Mouse (Mus musculus) stomach, embryonic 14.5 days (tissue): ENCODE data around the gene Ptpdc1. TPM values are rescaled to one million over a fixed set of nuclear protein-coding genes. Genes with fewer than 3 reads are reported as not detected.
A peak's percentile ranks its signal among the peaks of the same experiment; 100 is the strongest.

Source experiments
- ATAC-seq: fragments of 200-750 bp; cut with Nextera tagmentation; 2 replicates; pipeline ENCODE4 v1.8.0; 2017; ENCODE audit warnings: low read depth, moderate TSS enrichment; ENCODE audit not compliant: insufficient number of reproducible peaks, insufficient read depth, low FRiP score
- H3K27ac ChIP-seq: fragments of 300-500 bp; sonication (generic); 2 replicates; pipeline ENCODE4 v1.5.1; 2014; ENCODE audit warnings: mild to moderate bottlenecking, low read length, moderate library complexity, mixed read lengths
- H3K27me3 ChIP-seq: fragments of 300-500 bp; sonication (generic); 2 replicates; pipeline ENCODE4 v1.6.1; 2014; ENCODE audit warnings: low read length, control low read depth, mixed read lengths; ENCODE audit not compliant: control insufficient read depth, insufficient read depth
- H3K36me3 ChIP-seq: fragments of 300-500 bp; sonication (generic); 2 replicates; pipeline ENCODE4 v1.6.1; 2014; ENCODE audit warnings: mild to moderate bottlenecking, control low read depth, low read length, moderate library complexity, mixed read lengths; ENCODE audit not compliant: control insufficient read depth, insufficient read depth
- H3K4me1 ChIP-seq: fragments of 300-500 bp; sonication (generic); 2 replicates; pipeline ENCODE4 v1.6.1; 2014; ENCODE audit warnings: low read length, control low read depth, mixed read lengths; ENCODE audit not compliant: control insufficient read depth, insufficient read depth
- H3K4me2 ChIP-seq: fragments of 300-500 bp; sonication (generic); replicated peaks from 2 replicates; pipeline ENCODE4 v1.6.1; 2014; ENCODE audit warnings: low read depth, low read length, control low read depth
- H3K4me3 ChIP-seq: fragments of 300-500 bp; sonication (generic); 2 replicates; pipeline ENCODE4 v1.5.1; 2014; ENCODE audit warnings: low read depth, low read length, control low read depth
- H3K9ac ChIP-seq: fragments of 300-500 bp; sonication (generic); replicated peaks from 2 replicates; pipeline ENCODE4 v1.6.1; 2014; ENCODE audit warnings: low read depth, mild to moderate bottlenecking, control low read depth, low read length, moderate library complexity, mixed read lengths
- H3K9me3 ChIP-seq: fragments of 300-500 bp; sonication (generic); 2 replicates; pipeline ENCODE4 v1.6.1; 2016; ENCODE audit warnings: low read depth, low read length, control low read depth; ENCODE audit not compliant: control insufficient read depth
- WGBS: fragments of 180-500 bp; shearing (Covaris S2); extraction: QIAGEN DNeasy Blood & Tissue Kit; methylation state at CpG from one replicate; pipeline ENCODE4 v1.1.7; 2014; 5-methylcytosine and 5-hydroxymethylcytosine counted together
- polyA plus RNA-seq: library from polyadenylated mRNA; unstranded; fragments of >200 nt; fragmentation: Nextera tagmentation; extraction: Ambion mirVana; gene quantifications from 2 replicates; pipeline ENCODE4 v1.2.1, GENCODE M21; 2014

The Ptpdc1 gene
- polyA plus RNA-seq, 1 experiment from 2014 or later, result 15.1 TPM

- Histone ChIP-seq H3K27ac (no peak overlapping the region), H3K4me2 (no peak overlapping the region), H3K27me3 (no peaks in the 10 kb centered on the region), H3K4me1 (no peaks in the 10 kb centered on the region), H3K36me3 (no peaks in the 10 kb centered on the region), H3K9me3 (no peaks in the 10 kb centered on the region), H3K9ac (no peak overlapping the region), H3K4me3 (no peak overlapping the region)
- 88% methylated on average over 4 of the region's 4 CpGs for WGBS
- no peak for ATAC-seq
These were observed 21.2 kb upstream of the Ptpdc1 start for GRCm38 (mm10) chr13:48646696-48647095.

GRCm38 (mm10) chr13:48643991-48644390 lies 18.5 kb upstream of the Ptpdc1 start:
- no peak overlapping the region for H3K4me3 ChIP-seq
- H3K9me3 ChIP-seq, result no peaks in the 10 kb centered on the region
- no peaks in the 10 kb centered on the region for H3K27me3 ChIP-seq
- WGBS, result 86% methylated on average over 3 of the region's 3 CpGs
- no peak overlapping the region for H3K4me2 ChIP-seq
- H3K9ac ChIP-seq, result no peak overlapping the region
- H3K4me1 ChIP-seq, result no peaks in the 10 kb centered on the region
- H3K27ac ChIP-seq, result no peak overlapping the region
- H3K36me3 ChIP-seq, result no peaks in the 10 kb centered on the region
- no peak for ATAC-seq

GRCm38 (mm10) chr13:48643072-48643471 lies 17.6 kb upstream of the Ptpdc1 start:
- Histone ChIP-seq H3K9me3 (no peaks in the 10 kb centered on the region), H3K4me1 (no peaks in the 10 kb centered on the region), H3K4me3 (no peak overlapping the region), H3K27me3 (no peaks in the 10 kb centered on the region), H3K9ac (no peak overlapping the region), H3K36me3 (no peaks in the 10 kb centered on the region), H3K4me2 (no peak overlapping the region), H3K27ac (no peak overlapping the region)
- ATAC-seq, result no peak
- 78% methylated on average over 6 of the region's 6 CpGs for WGBS

GRCm38 (mm10) chr13:48639570-48639969 lies 14.1 kb upstream of the Ptpdc1 start:
- Histone ChIP-seq H3K36me3 (no peaks in the 10 kb centered on the region), H3K9me3 (no peaks in the 10 kb centered on the region), H3K4me1 (no peaks in the 10 kb centered on the region), H3K4me3 (no peak overlapping the region), H3K27me3 (no peaks in the 10 kb centered on the region), H3K4me2 (no peak overlapping the region), H3K27ac (no peak overlapping the region), H3K9ac (no peak overlapping the region)
- no peak for ATAC-seq

GRCm38 (mm10) chr13:48637706-48638105 lies 12.2 kb upstream of the Ptpdc1 start:
- 50% methylated on average over 2 of the region's 2 CpGs for WGBS
- Histone ChIP-seq H3K36me3 (no peaks in the 10 kb centered on the region), H3K4me1 (no peaks in the 10 kb centered on the region), H3K9ac (no peak overlapping the region), H3K27me3 (no peaks in the 10 kb centered on the region), H3K27ac (no peak overlapping the region), H3K9me3 (no peaks in the 10 kb centered on the region), H3K4me3 (no peak overlapping the region), H3K4me2 (no peak overlapping the region)
- ATAC-seq, result no peak

- Histone ChIP-seq H3K9ac (no peak overlapping the region), H3K27ac (no peak overlapping the region), H3K36me3 (no peaks in the 10 kb centered on the region), H3K4me3 (no peak overlapping the region), H3K9me3 (no peaks in the 10 kb centered on the region), H3K27me3 (no peaks in the 10 kb centered on the region), H3K4me2 (no peak overlapping the region), H3K4me1 (no peaks in the 10 kb centered on the region)
- 68% methylated on average over 5 of the region's 5 CpGs for WGBS
- ATAC-seq, result no peak
These were observed 6.2 kb upstream of the Ptpdc1 start for GRCm38 (mm10) chr13:48631691-48632090.

GRCm38 (mm10) chr13:48624968-48625398 lies 481 bp downstream of the Ptpdc1 start:
- ATAC-seq, result peak; percentile 66; the same call in 1 of the 2 replicates
- Histone ChIP-seq H3K36me3 (no peaks in the 10 kb centered on the region), H3K9me3 (no peaks in the 10 kb centered on the region), H3K4me2 (peak overlapping the region; percentile 68), H3K27ac (peak overlapping the region; percentile 71), H3K9ac (peak overlapping the region; percentile 72), H3K27me3 (no peaks in the 10 kb centered on the region), H3K4me1 (0 out of 2 replicates have a peak, but pooled peaks cover 5% of the 10 kb centered on the region), H3K4me3 (peak overlapping the region; percentile 67)
- WGBS, result 2% methylated on average over 26 of the region's 26 CpGs

- H3K4me1 ChIP-seq, result no peaks in the 10 kb centered on the region
- H3K27me3 ChIP-seq, result no peaks in the 10 kb centered on the region
- H3K9me3 ChIP-seq, result peaks cover 11% of the 10 kb centered on the region; the same call in 1 of the 2 replicates
- no peak overlapping the region for H3K27ac ChIP-seq
- no peaks in the 10 kb centered on the region for H3K36me3 ChIP-seq
- H3K4me2 ChIP-seq, result no peak overlapping the region
- ATAC-seq, result no peak
- no peak overlapping the region for H3K4me3 ChIP-seq
- 84% methylated on average over 4 of the region's 4 CpGs for WGBS
- no peak overlapping the region for H3K9ac ChIP-seq
These were observed 6.6 kb downstream of the Ptpdc1 start for GRCm38 (mm10) chr13:48618890-48619289.

GRCm38 (mm10) chr13:48617774-48618173 lies 7.7 kb downstream of the Ptpdc1 start:
- H3K9me3 ChIP-seq, result peaks cover 11% of the 10 kb centered on the region; the same call in 1 of the 2 replicates
- H3K4me2 ChIP-seq, result no peak overlapping the region
- no peaks in the 10 kb centered on the region for H3K4me1 ChIP-seq
- H3K27me3 ChIP-seq, result no peaks in the 10 kb centered on the region
- ATAC-seq, result no peak
- no peak overlapping the region for H3K9ac ChIP-seq
- H3K36me3 ChIP-seq, result no peaks in the 10 kb centered on the region
- no peak overlapping the region for H3K4me3 ChIP-seq
- no peak overlapping the region for H3K27ac ChIP-seq
